Mouse (Mus musculus): ENCODE measurements around the gene Pnkp. TPM values are rescaled to one million over a fixed set of nuclear protein-coding genes. Genes with fewer than 3 reads are reported as not detected.

Gene Pnkp
- polyA plus RNA-seq, 1 experiment: 261 TPM

DNA sequence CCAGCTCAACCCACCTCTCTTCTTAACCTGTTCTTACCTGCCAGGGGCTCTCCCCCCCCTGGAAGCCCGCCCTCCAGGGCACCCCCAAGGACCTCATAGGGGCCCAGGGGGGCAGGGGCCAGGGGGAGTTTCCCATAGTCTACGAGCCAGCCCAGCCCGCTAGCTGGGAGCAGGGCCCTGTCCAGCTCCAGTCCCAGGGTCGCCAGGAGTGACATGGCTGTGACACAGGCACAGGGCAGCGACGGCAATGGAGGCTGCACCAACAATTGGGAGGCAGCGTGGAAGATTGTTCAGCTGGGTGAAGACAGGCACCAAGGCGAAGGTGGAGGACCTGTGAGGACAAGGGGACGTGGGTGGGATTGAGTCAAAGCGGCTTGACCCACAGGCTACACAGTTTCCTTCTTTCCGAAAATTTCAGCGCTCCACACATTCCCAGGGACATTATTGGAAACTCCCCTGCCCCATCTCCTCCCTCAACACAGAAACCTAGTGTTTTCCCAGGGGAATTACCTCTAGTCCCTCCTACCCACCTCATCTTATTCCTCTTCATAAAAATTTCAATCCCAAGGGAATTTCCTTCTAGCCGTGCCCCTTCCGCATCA lies 41.9 kb upstream of the Pnkp start:
- Histone ChIP-seq H3K4me1 (ENCODE audit: control insufficient read depth, insufficient read depth, low read length) (peaks cover 7% of the 10 kb centered on the region), H3K27ac (ENCODE audit: control insufficient read depth, insufficient read depth, low read depth, low read length, poor library complexity) (peak overlapping the region; percentile 76; the same call in 1 of the 2 replicates), H3K4me3 (replicated peaks; ENCODE audit: control insufficient read depth, low read depth, low read length) (peak overlapping the region; percentile 89)
- WGBS: 62% methylated on average over 14 of the region's 14 CpGs
- no peak for TF ChIP-seq CTCF (IDR thresholded peaks at IDR 0.05; ENCODE audit: control insufficient read depth, insufficient read depth, low read length)
- TF ChIP-seq POLR2A (IDR thresholded peaks at IDR 0.05; ENCODE audit: borderline replicate concordance, control insufficient read depth, low read depth, low read length): no peak

DNA sequence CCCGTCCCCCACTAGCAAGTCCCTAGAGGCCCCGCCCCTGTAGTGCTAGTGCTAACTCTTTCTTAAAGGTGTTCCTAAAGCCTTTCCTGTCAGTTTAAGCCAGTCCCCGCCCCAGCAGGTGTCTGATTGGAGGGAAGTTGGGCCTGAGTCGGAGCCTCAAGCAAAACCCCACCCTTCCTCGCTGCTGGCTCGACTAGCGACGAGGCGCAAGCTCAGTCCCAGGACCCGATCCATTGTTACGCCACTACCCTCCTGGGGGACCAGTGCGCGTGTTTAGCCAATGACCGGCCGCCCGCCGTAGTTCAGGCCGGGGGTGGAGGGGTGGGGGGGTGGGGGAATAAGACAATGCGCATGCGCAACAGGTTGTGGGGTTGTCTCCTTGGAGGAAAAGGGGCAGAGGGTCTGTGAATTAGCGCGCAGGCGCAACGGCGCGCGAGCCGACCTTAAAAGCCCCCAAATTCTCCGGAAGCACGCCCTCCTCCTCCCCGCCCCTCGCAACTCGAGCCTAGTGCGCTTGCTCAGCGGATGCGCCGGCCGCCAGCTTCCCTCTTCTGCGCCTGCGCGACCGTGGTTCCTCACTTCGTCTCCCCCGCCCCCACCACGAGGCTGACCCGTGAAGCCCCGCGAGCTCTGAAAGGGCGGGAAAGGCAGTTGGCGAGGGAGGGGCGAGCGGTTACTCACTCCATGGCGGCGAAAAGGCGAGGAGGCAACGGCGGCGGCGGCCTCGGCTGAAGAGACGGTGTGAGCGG lies 41.0 kb upstream of the Pnkp start, which contains the start of the genes Nup62 and Il4i1:
Gene Nup62 (plus strand): TSS at position 368 of the 749 bp plus-strand sequence.
Gene Il4i1 (plus strand): TSS at position 667 of the 749 bp plus-strand sequence.
- peaks cover 8% of the 10 kb centered on the region for H3K4me1 ChIP-seq (ENCODE audit: control insufficient read depth, insufficient read depth, low read length)
- no peak for TF ChIP-seq CTCF (IDR thresholded peaks at IDR 0.05; ENCODE audit: control insufficient read depth, insufficient read depth, low read length)
- peak; percentile 85 for TF ChIP-seq POLR2A (IDR thresholded peaks at IDR 0.05; ENCODE audit: borderline replicate concordance, control insufficient read depth, low read depth, low read length)
- H3K4me3 ChIP-seq (replicated peaks; ENCODE audit: control insufficient read depth, low read depth, low read length): peak within 1 kb of the TSS; percentile 89
- H3K27ac ChIP-seq (ENCODE audit: control insufficient read depth, insufficient read depth, low read depth, low read length, poor library complexity): peak within 1 kb of the TSS; percentile 76
- WGBS: under 1% methylated on average over 62 of the region's 62 CpGs

DNA sequence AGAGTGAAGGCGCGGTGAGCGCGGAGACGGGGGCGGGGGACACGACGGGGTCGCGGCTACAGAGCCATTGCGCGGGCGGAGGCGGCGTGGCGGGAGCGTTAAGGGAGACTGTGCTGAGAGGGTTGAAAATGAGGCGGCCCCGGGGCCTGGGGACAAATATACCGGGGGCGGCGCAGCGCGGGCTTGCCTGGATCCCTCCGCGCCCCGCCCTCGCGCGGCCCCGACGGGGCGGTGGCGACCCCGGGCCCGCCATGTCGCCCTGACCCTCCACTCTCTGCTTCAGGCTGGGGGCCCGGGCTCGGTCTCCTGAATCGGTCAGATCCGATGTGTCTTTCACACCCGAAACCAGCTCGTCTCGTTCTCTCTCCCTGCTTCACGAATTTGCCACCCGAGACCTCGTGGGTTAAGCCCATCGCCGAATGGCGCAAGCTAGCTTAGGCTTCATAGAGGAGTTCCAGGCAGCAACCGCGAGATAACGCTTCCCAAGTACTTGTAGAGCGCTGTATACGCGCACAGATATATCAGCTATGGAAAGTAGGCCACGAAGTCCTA lies 40.4 kb upstream of the Pnkp start, which contains the start of gene Atf5:
Gene Atf5 (minus strand): TSS at position 189 of the 552 bp plus-strand sequence.
- peak within 1 kb of the TSS; percentile 76 for H3K27ac ChIP-seq (ENCODE audit: control insufficient read depth, insufficient read depth, low read depth, low read length, poor library complexity)
- H3K4me3 ChIP-seq (replicated peaks; ENCODE audit: control insufficient read depth, low read depth, low read length): peak within 1 kb of the TSS; percentile 89
- no peak for TF ChIP-seq CTCF (IDR thresholded peaks at IDR 0.05; ENCODE audit: control insufficient read depth, insufficient read depth, low read length)
- TF ChIP-seq POLR2A (IDR thresholded peaks at IDR 0.05; ENCODE audit: borderline replicate concordance, control insufficient read depth, low read depth, low read length): no peak
- under 1% methylated on average over 52 of the region's 57 CpGs for WGBS
- H3K4me1 ChIP-seq (ENCODE audit: control insufficient read depth, insufficient read depth, low read length): peaks cover 8% of the 10 kb centered on the region

DNA sequence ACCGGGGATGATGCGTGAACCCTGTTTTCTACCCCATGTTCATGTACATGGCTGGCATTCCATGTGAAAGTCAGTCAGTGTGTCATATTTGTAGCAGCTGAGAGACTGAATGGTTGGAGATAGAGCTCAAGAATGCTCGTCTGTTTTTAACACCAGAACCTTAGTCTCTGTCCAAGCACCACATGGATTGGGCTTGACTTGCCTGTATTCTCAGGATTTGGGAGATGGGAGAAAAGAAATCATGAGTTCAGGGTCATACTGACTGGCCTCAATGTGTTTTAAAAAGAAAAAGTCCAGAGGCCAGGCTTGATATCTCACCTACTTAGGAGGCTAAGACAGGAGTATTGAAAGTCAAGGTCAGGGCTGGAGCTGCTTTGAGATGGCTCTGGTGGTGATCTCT lies 39.5 kb upstream of the Pnkp start:
- peaks cover 8% of the 10 kb centered on the region for H3K4me1 ChIP-seq (ENCODE audit: control insufficient read depth, insufficient read depth, low read length)
- peak overlapping the region; percentile 89 for H3K4me3 ChIP-seq (replicated peaks; ENCODE audit: control insufficient read depth, low read depth, low read length)
- 15% methylated on average over 3 of the region's 3 CpGs for WGBS
- H3K27ac ChIP-seq (ENCODE audit: control insufficient read depth, insufficient read depth, low read depth, low read length, poor library complexity): no peak overlapping the region
- TF ChIP-seq CTCF (IDR thresholded peaks at IDR 0.05; ENCODE audit: control insufficient read depth, insufficient read depth, low read length) (no peak), POLR2A (IDR thresholded peaks at IDR 0.05; ENCODE audit: borderline replicate concordance, control insufficient read depth, low read depth, low read length) (no peak)

DNA sequence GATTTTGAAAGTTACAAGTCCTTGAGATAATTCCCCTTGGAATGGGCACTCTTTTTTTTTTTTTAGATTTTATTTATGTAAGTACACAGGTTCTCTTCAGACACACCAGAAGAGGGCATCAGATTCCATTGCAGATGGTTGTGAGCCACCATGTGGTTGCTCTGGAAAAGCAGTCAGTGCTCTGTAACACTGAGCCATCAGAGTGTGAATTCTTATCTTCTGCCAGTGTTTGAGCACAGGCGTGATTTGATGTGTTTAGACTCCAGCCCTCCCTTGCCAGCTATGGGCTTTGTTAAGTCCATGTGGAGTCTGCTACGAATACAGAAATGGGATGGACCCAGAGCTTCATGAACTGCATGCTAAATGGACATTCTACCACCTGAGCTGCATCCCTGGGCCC lies 38.8 kb upstream of the Pnkp start:
- peaks cover 9% of the 10 kb centered on the region for H3K4me1 ChIP-seq (ENCODE audit: control insufficient read depth, insufficient read depth, low read length)
- WGBS: 28% methylated on average over 2 of the region's 2 CpGs
- H3K27ac ChIP-seq (ENCODE audit: control insufficient read depth, insufficient read depth, low read depth, low read length, poor library complexity): no peak overlapping the region
- TF ChIP-seq POLR2A (IDR thresholded peaks at IDR 0.05; ENCODE audit: borderline replicate concordance, control insufficient read depth, low read depth, low read length) (no peak), CTCF (IDR thresholded peaks at IDR 0.05; ENCODE audit: control insufficient read depth, insufficient read depth, low read length) (no peak)
- no peak overlapping the region for H3K4me3 ChIP-seq (replicated peaks; ENCODE audit: control insufficient read depth, low read depth, low read length)

DNA sequence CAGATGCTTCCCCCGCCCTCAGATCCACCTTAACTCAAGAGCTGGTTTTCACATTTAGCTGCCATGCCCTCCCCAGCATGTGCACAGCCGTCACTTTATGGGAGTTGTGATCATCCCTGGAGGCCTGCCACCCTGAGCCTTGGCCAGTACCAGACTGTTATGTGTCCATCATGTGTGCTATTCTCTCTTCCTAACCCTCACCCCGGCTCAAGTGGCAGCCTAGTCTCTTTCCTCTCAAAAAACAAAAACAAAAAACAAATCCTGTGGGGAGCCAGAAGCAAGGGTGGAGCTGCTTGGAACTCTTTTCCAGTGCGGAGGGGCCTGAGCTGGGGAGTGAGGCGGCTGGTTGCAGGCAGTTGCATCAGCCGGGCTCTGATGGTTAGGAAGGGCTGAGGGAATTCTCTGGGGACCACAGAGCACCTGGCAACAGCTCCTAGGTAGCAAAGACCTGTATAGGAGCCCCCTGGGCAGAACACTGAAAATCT lies 38.1 kb upstream of the Pnkp start:
- WGBS: 37% methylated on average over 6 of the region's 6 CpGs
- TF ChIP-seq POLR2A (IDR thresholded peaks at IDR 0.05; ENCODE audit: borderline replicate concordance, control insufficient read depth, low read depth, low read length) (no peak), CTCF (IDR thresholded peaks at IDR 0.05; ENCODE audit: control insufficient read depth, insufficient read depth, low read length) (no peak)
- peak overlapping the region; percentile 14 for H3K4me3 ChIP-seq (replicated peaks; ENCODE audit: control insufficient read depth, low read depth, low read length)
- peaks cover 9% of the 10 kb centered on the region for H3K4me1 ChIP-seq (ENCODE audit: control insufficient read depth, insufficient read depth, low read length)
- H3K27ac ChIP-seq (ENCODE audit: control insufficient read depth, insufficient read depth, low read depth, low read length, poor library complexity): peak overlapping the region; percentile 20; the same call in 1 of the 2 replicates

DNA sequence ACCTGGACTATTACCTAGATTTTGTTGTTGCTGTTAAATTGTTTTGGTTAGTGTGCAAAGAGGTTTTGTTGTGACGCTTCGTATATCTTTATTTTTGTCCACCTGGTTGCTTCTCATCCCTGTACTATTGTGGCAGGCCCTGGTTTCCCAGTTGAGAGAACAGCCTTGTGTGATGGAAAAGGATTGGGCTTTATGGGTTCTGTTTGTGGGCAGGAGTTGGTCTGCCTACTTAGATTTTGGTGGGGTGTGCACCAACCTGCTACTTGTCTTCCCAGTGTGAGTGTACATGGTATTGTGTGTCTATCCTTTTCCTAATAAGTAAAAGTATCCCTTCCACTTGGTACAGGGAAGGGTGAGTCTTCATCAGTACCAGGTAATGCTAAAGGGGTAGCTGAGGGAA lies 37.5 kb upstream of the Pnkp start:
- Histone ChIP-seq H3K27ac (ENCODE audit: control insufficient read depth, insufficient read depth, low read depth, low read length, poor library complexity) (no peak overlapping the region), H3K4me3 (replicated peaks; ENCODE audit: control insufficient read depth, low read depth, low read length) (no peak overlapping the region), H3K4me1 (ENCODE audit: control insufficient read depth, insufficient read depth, low read length) (peaks cover 9% of the 10 kb centered on the region)
- WGBS: 79% methylated on average over 2 of the region's 2 CpGs
- no peak for TF ChIP-seq POLR2A (IDR thresholded peaks at IDR 0.05; ENCODE audit: borderline replicate concordance, control insufficient read depth, low read depth, low read length)
- no peak for TF ChIP-seq CTCF (IDR thresholded peaks at IDR 0.05; ENCODE audit: control insufficient read depth, insufficient read depth, low read length)

DNA sequence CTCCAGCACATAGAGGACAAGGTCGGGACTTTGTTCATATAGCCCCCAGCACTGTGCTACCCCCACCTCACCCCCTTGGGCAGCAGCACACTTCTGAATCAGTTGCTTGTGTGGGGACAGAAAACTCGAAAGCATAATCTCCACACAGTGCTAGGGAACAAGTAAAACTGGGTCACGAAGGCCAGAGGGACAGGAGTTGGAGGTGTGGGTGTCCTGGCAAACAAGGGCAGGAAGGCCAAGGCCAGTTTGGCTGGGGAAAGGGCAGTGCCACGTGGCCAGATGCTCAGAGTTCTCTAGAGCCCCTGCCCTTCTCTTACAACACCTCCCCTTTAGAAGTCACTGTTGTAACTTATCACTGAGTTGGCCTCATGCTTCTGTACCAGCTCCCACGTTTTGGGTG lies 37.1 kb upstream of the Pnkp start:
- H3K4me3 ChIP-seq (replicated peaks; ENCODE audit: control insufficient read depth, low read depth, low read length): no peak overlapping the region
- TF ChIP-seq CTCF (IDR thresholded peaks at IDR 0.05; ENCODE audit: control insufficient read depth, insufficient read depth, low read length): no peak
- TF ChIP-seq POLR2A (IDR thresholded peaks at IDR 0.05; ENCODE audit: borderline replicate concordance, control insufficient read depth, low read depth, low read length): no peak
- 35% methylated on average over 5 of the region's 5 CpGs for WGBS

More for the DNA sequence above, 37.1 kb upstream of the Pnkp start:
- Histone ChIP-seq H3K27ac (ENCODE audit: control insufficient read depth, insufficient read depth, low read depth, low read length, poor library complexity) (no peak overlapping the region), H3K4me1 (ENCODE audit: control insufficient read depth, insufficient read depth, low read length) (peaks cover 9% of the 10 kb centered on the region)

Measured in bone marrow, adult 2 months (tissue).